9 mouse cellular contexts compared by ENCODE assay signal in the genomic region with DNA sequence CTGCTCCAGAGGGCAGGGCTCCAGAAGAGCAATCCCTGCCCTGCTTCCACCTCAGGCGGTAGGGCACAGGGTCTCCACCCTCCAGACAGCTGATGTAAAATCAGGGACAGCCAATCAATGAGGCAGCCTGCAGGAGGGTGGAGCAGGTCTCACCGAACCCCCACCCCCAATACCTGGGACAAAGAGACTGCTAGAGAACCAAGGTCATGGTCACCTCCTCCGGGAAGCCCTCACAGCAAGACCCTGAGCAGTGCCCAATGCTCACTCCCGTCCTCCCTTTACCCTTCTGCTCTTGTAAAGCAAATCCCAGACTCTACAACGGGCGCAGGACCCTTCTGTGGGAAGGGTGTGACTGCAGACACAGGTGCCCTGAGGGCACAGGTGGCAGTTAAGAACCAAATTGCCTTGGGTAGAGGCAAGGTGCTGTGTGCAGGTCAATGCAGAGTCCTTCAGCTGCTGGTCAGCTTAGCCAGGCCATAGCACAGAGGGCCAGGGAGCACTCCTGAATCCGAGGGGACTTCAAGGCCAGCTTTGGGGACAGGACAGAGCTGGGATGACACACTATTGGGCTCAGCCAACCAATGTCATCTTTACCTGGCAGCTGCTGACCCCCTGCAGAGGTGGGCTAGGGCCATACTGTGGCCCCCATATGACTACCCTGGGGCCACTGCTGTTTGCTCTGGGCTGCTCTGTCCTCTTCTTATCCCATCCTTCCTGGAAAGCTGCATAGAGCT. TPM values are rescaled to one million over a fixed set of nuclear protein-coding genes. Genes with fewer than 3 reads are reported as not detected.
DNase-seq lines count a peak whose midpoint lies in the region; ATAC-seq and TF ChIP-seq lines count a peak whose summit lies in the region.
"Had no signal": no experiment of that assay in that cellular context is flagged by ENCODE, and none has a peak within 500 bp of the region (broad histone marks: within the 10 kb centered on the region; RNA-seq: fewer than 3 reads in every experiment).

No protein-coding gene starts in this region.

- DNase-seq in lung, postnatal 14 days, result no peak
- no peak for DNase-seq in limb, embryonic 14.5 days (ENCODE audit: low spot score)
- DNase-seq in left cerebral cortex, adult 18-20 months (ENCODE audit: low spot score in 2 of 2), result no peak
- DNase-seq in adipocyte (ENCODE audit: low spot score), result no peak
- no peak for DNase-seq in cerebellum, adult 11-12 months
- DNase-seq: adrenal gland, postnatal 14 days had no signal

- H3K36me3 ChIP-seq in lung, embryonic 16.5 days (ENCODE audit: control insufficient read depth, insufficient read depth, low read length), result 0 out of 2 replicates have a peak, but pooled peaks cover 5% of the 10 kb centered on the region
- no peaks in the 10 kb centered on the region for H3K36me3 ChIP-seq in forebrain, embryonic 15.5 days
- peaks cover 13% of the 10 kb centered on the region; the same call in 1 of the 2 replicates for H3K36me3 ChIP-seq in limb, embryonic 14.5 days (ENCODE audit: control insufficient read depth, insufficient read depth, low read length)
- peaks cover 14% of the 10 kb centered on the region for H3K36me3 ChIP-seq in stomach, embryonic 14.5 days (ENCODE audit: control insufficient read depth, insufficient read depth, low read length)

- peak overlapping the region; percentile 93; the same call in 1 of the 2 replicates for H3K4me3 ChIP-seq in lung, embryonic 16.5 days (ENCODE audit: low read length)
- H3K4me3 ChIP-seq in forebrain, embryonic 15.5 days, result peak overlapping the region; percentile 96
- peak overlapping the region; percentile 93; the same call in 1 of the 2 replicates for H3K4me3 ChIP-seq in limb, embryonic 14.5 days (replicated peaks; ENCODE audit: low read length)
- H3K4me3 ChIP-seq in stomach, embryonic 14.5 days (ENCODE audit: low read depth, low read length), result peak overlapping the region; percentile 97; the same call in 1 of the 2 replicates

- peaks cover 31% of the 10 kb centered on the region for H3K4me1 ChIP-seq in lung, embryonic 16.5 days (replicated peaks; ENCODE audit: control insufficient read depth, insufficient read depth, low read length)
- H3K4me1 ChIP-seq in forebrain, embryonic 15.5 days, result peaks cover 38% of the 10 kb centered on the region
- peaks cover 17% of the 10 kb centered on the region for H3K4me1 ChIP-seq in limb, embryonic 14.5 days (ENCODE audit: control insufficient read depth, insufficient read depth, low read length)
- peaks cover 25% of the 10 kb centered on the region for H3K4me1 ChIP-seq in stomach, embryonic 14.5 days (ENCODE audit: control insufficient read depth, insufficient read depth, low read length)

- no peaks in the 10 kb centered on the region for H3K9me3 ChIP-seq in lung, embryonic 16.5 days (ENCODE audit: control insufficient read depth, low read length)
- H3K9me3 ChIP-seq in forebrain, embryonic 15.5 days, result no peaks in the 10 kb centered on the region
- no peaks in the 10 kb centered on the region for H3K9me3 ChIP-seq in limb, embryonic 14.5 days (ENCODE audit: control insufficient read depth, low read length)
- no peaks in the 10 kb centered on the region for H3K9me3 ChIP-seq in stomach, embryonic 14.5 days (ENCODE audit: control insufficient read depth, low read depth, low read length)

- peak overlapping the region; percentile 93; the same call in 1 of the 2 replicates for H3K9ac ChIP-seq in lung, embryonic 16.5 days (ENCODE audit: low read length)
- no peak overlapping the region; the same call in 1 of the 2 replicates for H3K9ac ChIP-seq in forebrain, embryonic 15.5 days (replicated peaks)
- H3K9ac ChIP-seq in limb, embryonic 14.5 days (ENCODE audit: low read depth, low read length, severe bottlenecking), result peak overlapping the region; percentile 90
- peak overlapping the region; percentile 92; the same call in 1 of the 2 replicates for H3K9ac ChIP-seq in stomach, embryonic 14.5 days (replicated peaks; ENCODE audit: low read depth, low read length)

- no peaks in the 10 kb centered on the region for H3K27me3 ChIP-seq in lung, embryonic 16.5 days (ENCODE audit: control insufficient read depth, insufficient read depth, low read depth, low read length)
- no peaks in the 10 kb centered on the region for H3K27me3 ChIP-seq in forebrain, embryonic 15.5 days
- no peaks in the 10 kb centered on the region for H3K27me3 ChIP-seq in limb, embryonic 14.5 days (ENCODE audit: control insufficient read depth, insufficient read depth, low read length)
- no peaks in the 10 kb centered on the region for H3K27me3 ChIP-seq in stomach, embryonic 14.5 days (ENCODE audit: control insufficient read depth, insufficient read depth, low read length)

- no peak overlapping the region for H3K27ac ChIP-seq in lung, embryonic 16.5 days (ENCODE audit: low read length)
- no peak overlapping the region for H3K27ac ChIP-seq in forebrain, embryonic 15.5 days (replicated peaks)
- no peak overlapping the region for H3K27ac ChIP-seq in limb, embryonic 14.5 days (replicated peaks; ENCODE audit: low read depth, low read length)
- H3K27ac ChIP-seq in stomach, embryonic 14.5 days (ENCODE audit: low read length), result no peak overlapping the region

- ATAC-seq in lung, embryonic 16.5 days (ENCODE audit: low read depth), result no peak
- ATAC-seq in forebrain, embryonic 15.5 days (replicated peaks), result no peak
- ATAC-seq in limb, embryonic 14.5 days (ENCODE audit: low FRiP score, low read depth), result no peak
- ATAC-seq in stomach, embryonic 14.5 days (ENCODE audit: insufficient number of reproducible peaks, insufficient read depth, low FRiP score, low read depth), result no peak

- H3K4me2 ChIP-seq in lung, embryonic 16.5 days (ENCODE audit: low read depth, low read length), result peak overlapping the region; percentile 96
- H3K4me2 ChIP-seq in forebrain, embryonic 15.5 days (replicated peaks), result peak overlapping the region; percentile 96
- peak overlapping the region; percentile 94 for H3K4me2 ChIP-seq in limb, embryonic 14.5 days (replicated peaks; ENCODE audit: low read depth, low read length, severe bottlenecking)
- H3K4me2 ChIP-seq in stomach, embryonic 14.5 days (replicated peaks; ENCODE audit: low read depth, low read length), result peak overlapping the region; percentile 95

- TF ChIP-seq POLR2A in limb, embryonic 14.5 days (IDR thresholded peaks at IDR 0.05; ENCODE audit: borderline replicate concordance, extremely low read depth, insufficient read depth, insufficient read length), result no peak

- 66% methylated on average over 7 of the region's 7 CpGs for WGBS in lung, embryonic 16.5 days
- WGBS in forebrain, embryonic 15.5 days, result 73% methylated on average over 7 of the region's 7 CpGs
- 71% methylated on average over 7 of the region's 7 CpGs for WGBS in limb, embryonic 14.5 days
- 65% methylated on average over 7 of the region's 7 CpGs for WGBS in stomach, embryonic 14.5 days

RNA-seq across cellular contexts. Expression of a gene that starts 2.1 kb away (rescaled TPM):
- 68.7 and 70.9 TPM in 2 replicates for polyA plus RNA-seq in lung, embryonic 16.5 days (2015; fragmentation: Nextera tagmentation; extraction: Ambion mirVana)
- polyA plus RNA-seq in forebrain, embryonic 15.5 days (2015; fragmentation: Nextera tagmentation; extraction: Ambion mirVana), result 99.8 and 103 TPM in 2 replicates
- polyA plus RNA-seq in limb, embryonic 14.5 days (2012; rRNA removed), result 97.4 and 116 TPM in 2 replicates
- 89.1 and 91.7 TPM in 2 replicates for polyA plus RNA-seq in limb, embryonic 14.5 days (2014; fragmentation: Nextera tagmentation; extraction: Ambion mirVana)
- 86.2 and 89.3 TPM in 2 replicates for polyA plus RNA-seq in stomach, embryonic 14.5 days (2014; fragmentation: Nextera tagmentation; extraction: Ambion mirVana)
- 100 to 1,000 TPM; 105 to 114 TPM for total RNA-seq in left cerebral cortex, adult 18-20 months (2021)

RNA-seq across cellular contexts. Expression of a gene that starts 16.4 kb away (rescaled TPM):
- 377 and 416 TPM in 2 replicates for polyA plus RNA-seq in lung, embryonic 16.5 days (2015; fragmentation: Nextera tagmentation; extraction: Ambion mirVana)
- 665 and 705 TPM in 2 replicates for polyA plus RNA-seq in forebrain, embryonic 15.5 days (2015; fragmentation: Nextera tagmentation; extraction: Ambion mirVana)
- polyA plus RNA-seq in limb, embryonic 14.5 days (2012; rRNA removed), result 472 and 473 TPM in 2 replicates
- 380 and 393 TPM in 2 replicates for polyA plus RNA-seq in limb, embryonic 14.5 days (2014; fragmentation: Nextera tagmentation; extraction: Ambion mirVana)
- polyA plus RNA-seq in stomach, embryonic 14.5 days (2014; fragmentation: Nextera tagmentation; extraction: Ambion mirVana), result 363 and 388 TPM in 2 replicates
- 100 to 1,000 TPM; 700 to 737 TPM for total RNA-seq in left cerebral cortex, adult 18-20 months (2021)

RNA-seq across cellular contexts. Expression of a gene that starts 18.9 kb away (rescaled TPM):
- polyA plus RNA-seq in lung, embryonic 16.5 days (2015; fragmentation: Nextera tagmentation; extraction: Ambion mirVana), result 1.8 and 2.2 TPM in 2 replicates
- 0.57 and 0.84 TPM in 2 replicates for polyA plus RNA-seq in forebrain, embryonic 15.5 days (2015; fragmentation: Nextera tagmentation; extraction: Ambion mirVana)
- 3.7 and 3.8 TPM in 2 replicates for polyA plus RNA-seq in limb, embryonic 14.5 days (2012; rRNA removed)
- polyA plus RNA-seq in limb, embryonic 14.5 days (2014; fragmentation: Nextera tagmentation; extraction: Ambion mirVana), result 3.4 and 3.8 TPM in 2 replicates
- polyA plus RNA-seq in stomach, embryonic 14.5 days (2014; fragmentation: Nextera tagmentation; extraction: Ambion mirVana), result 3.6 and 7.4 TPM in 2 replicates
- total RNA-seq in left cerebral cortex, adult 18-20 months (2021), result 1 to 10 TPM; 2.6 to 3.5 TPM

RNA-seq across cellular contexts. Expression of a gene that starts 31.5 kb away (rescaled TPM):
- polyA plus RNA-seq in lung, embryonic 16.5 days (2015; fragmentation: Nextera tagmentation; extraction: Ambion mirVana), result 51.2 and 53.3 TPM in 2 replicates
- polyA plus RNA-seq in forebrain, embryonic 15.5 days (2015; fragmentation: Nextera tagmentation; extraction: Ambion mirVana), result 27.3 and 28.0 TPM in 2 replicates
- 250 and 345 TPM in 2 replicates for polyA plus RNA-seq in limb, embryonic 14.5 days (2012; rRNA removed)
- polyA plus RNA-seq in limb, embryonic 14.5 days (2014; fragmentation: Nextera tagmentation; extraction: Ambion mirVana), result 38.1 and 52.2 TPM in 2 replicates
- polyA plus RNA-seq in stomach, embryonic 14.5 days (2014; fragmentation: Nextera tagmentation; extraction: Ambion mirVana), result 17.7 and 19.1 TPM in 2 replicates
- total RNA-seq in left cerebral cortex, adult 18-20 months (2021), result 10 to 100 TPM; 41.3 to 42.4 TPM

RNA-seq across cellular contexts. Expression of a gene that starts 43.0 kb away (rescaled TPM):
- 2.8 and 4.1 TPM in 2 replicates for polyA plus RNA-seq in lung, embryonic 16.5 days (2015; fragmentation: Nextera tagmentation; extraction: Ambion mirVana)
- polyA plus RNA-seq in forebrain, embryonic 15.5 days (2015; fragmentation: Nextera tagmentation; extraction: Ambion mirVana), result 0.69 and 0.73 TPM in 2 replicates
- 0.50 and 0.79 TPM in 2 replicates for polyA plus RNA-seq in limb, embryonic 14.5 days (2012; rRNA removed)
- 0.23 and 0.66 TPM in 2 replicates for polyA plus RNA-seq in limb, embryonic 14.5 days (2014; fragmentation: Nextera tagmentation; extraction: Ambion mirVana)
- 0.41 and 0.72 TPM in 2 replicates for polyA plus RNA-seq in stomach, embryonic 14.5 days (2014; fragmentation: Nextera tagmentation; extraction: Ambion mirVana)
- total RNA-seq in left cerebral cortex, adult 18-20 months (2021), result under 1 TPM; 0.58 to 0.82 TPM
